In the genomic region with DNA sequence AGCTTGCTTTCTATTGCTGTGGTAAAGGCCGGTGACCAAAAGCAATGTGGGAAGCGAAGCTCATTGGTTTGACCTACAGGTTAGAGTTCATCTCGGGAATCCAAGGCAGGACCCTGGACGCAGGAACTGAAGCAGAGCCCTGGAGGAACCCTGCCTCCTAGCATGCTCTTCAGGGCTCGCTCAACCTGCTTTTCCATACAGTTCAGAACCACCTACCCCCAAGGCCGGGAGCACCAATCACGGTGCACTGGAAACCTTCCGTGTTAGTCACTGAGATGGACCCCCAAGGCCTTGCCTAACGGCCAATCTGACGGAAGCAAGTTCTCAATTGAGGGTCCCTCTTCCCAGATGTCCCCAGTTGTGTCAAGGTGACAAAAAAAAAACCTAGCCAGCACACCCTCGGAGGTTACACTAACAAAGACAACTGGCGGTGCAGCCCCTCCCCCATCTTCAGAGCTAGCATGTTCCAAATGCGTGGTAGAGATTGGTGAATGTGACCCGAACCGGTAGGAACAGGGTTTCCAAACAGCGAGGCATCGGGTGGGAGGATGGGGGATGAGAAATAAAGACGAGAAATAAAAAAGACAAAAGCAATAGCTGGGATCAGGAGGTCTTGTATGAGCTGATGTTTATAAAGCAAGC, we compare ENCODE assay signal across 15 mouse cellular contexts. TPM values are rescaled to one million over a fixed set of nuclear protein-coding genes. Genes with fewer than 3 reads are reported as not detected.
"Had no signal": no experiment of that assay in that cellular context is flagged by ENCODE, and none has a peak within 500 bp of the region (broad histone marks: within the 10 kb centered on the region; RNA-seq: fewer than 3 reads in every experiment).

No protein-coding gene starts in this region.

- H3K27me3 ChIP-seq: limb, embryonic 15.5 days; liver, embryonic 12.5 days; midbrain, embryonic 15.5 days; neural tube, embryonic 12.5 days had no signal

- H3K27ac ChIP-seq: limb, embryonic 15.5 days; liver, embryonic 12.5 days; midbrain, embryonic 15.5 days; neural tube, embryonic 12.5 days had no signal

- DNase-seq: kidney, postnatal 36 days; layer of hippocampus, adult 9-11 months; layer of hippocampus, postnatal 36 days; lung, embryonic 14.5 days; lung, postnatal 10 days; lung, postnatal 4 days; right cerebral cortex, postnatal 4 days; spleen, adult 18-20 months; thymus, postnatal 4 days had no signal

- H3K36me3 ChIP-seq: limb, embryonic 15.5 days; liver, embryonic 12.5 days; midbrain, embryonic 15.5 days; neural tube, embryonic 12.5 days had no signal

- H3K4me3 ChIP-seq: limb, embryonic 15.5 days; liver, embryonic 12.5 days; neural tube, embryonic 12.5 days had no signal

RNA-seq across cellular contexts. Expression of gene Cox7a1, which starts 15.7 kb away (rescaled TPM):
- total RNA-seq: monocyte, adult 5-6 weeks; neutrophil, adult 5-6 weeks had no signal
